Mouse (Mus musculus) left cerebral cortex, adult 2 months (tissue): Measurements from ENCODE around the gene Vdac2. TPM values are rescaled to one million over a fixed set of nuclear protein-coding genes. Genes with fewer than 3 reads are reported as not detected.

Experiments used
- DNase-seq, 2 experiments: peaks; one replicate each; pipeline ENCODE4 v3.0.0; 2021 to 2022; ENCODE audit warnings: low spot score in 2 of 2, mixed read lengths in 1 of 2; ENCODE audit errors: extremely low spot score in 1 of 2
- H3K27ac ChIP-seq: fragments of 200-600 bp; 2 replicates; pipeline ENCODE4 v1.8.1; 2022
- H3K4me3 ChIP-seq: fragments of 200-600 bp; 2 replicates; pipeline ENCODE4 v1.8.1; 2022
- CTCF ChIP-seq: fragments of 200-600 bp; IDR thresholded peaks from 2 replicates; pipeline ENCODE4 v1.8.1; 2022; ENCODE audit warnings: antibody characterized with exemption, mild to moderate bottlenecking, moderate library complexity
- intact Hi-C: fragments of 180-260 bp; cut with DNase I; formaldehyde crosslinking; loops from one replicate; pipeline ENCODE4 v1.15.1; 2025
- total RNA-seq, 2 experiments: library from RNA; stranded (reverse); gene quantifications; 2 replicates each; pipeline ENCODE4 v1.2.3; 2021

Vdac2 gene
- total RNA-seq, 2 experiments from 2014 or later: 201 to 230 TPM

GRCm38 (mm10) chr14:21822307-21822706 lies 2.7 kb upstream of the Vdac2 start:
- intact Hi-C loops: no loop called here
- DNase-seq: no peak
- Histone ChIP-seq H3K27ac (no peak overlapping the region), H3K4me3 (no peak overlapping the region)
- no peak; the same call in 1 of the 2 replicates for TF ChIP-seq CTCF

DNA sequence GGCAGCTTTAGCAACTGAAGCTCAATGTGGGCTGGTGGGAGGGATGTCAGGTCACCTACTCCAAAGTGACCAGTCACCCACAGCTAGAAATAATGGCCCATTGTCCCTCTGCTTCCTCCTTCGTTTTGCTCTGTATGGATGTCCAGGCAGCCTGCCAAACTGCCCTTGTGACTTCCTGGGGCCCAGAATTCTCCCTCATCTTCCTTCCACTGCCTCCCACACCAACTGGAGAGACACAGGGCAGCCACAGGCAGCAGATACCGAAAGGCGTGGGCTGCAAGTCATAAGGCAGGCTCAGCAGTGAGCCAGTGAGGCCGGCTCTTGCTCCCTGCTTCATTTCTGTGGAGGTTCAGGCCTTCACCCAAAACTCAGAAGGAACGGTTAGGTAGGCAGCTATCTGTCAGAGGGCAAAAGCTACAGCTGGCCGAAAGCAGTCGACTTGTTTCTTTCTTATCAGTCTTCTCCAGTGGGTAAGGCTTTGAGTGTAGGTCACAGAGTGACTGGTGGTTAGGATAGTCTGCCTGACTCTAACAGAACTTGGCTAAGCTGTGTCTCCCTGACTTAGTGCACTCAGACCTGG lies 2.2 kb upstream of the Vdac2 start:
- H3K27ac ChIP-seq: peak overlapping the region; percentile 78
- TF ChIP-seq CTCF: no peak
- intact Hi-C loops: no loop called here
- DNase-seq: peak; percentile 59 to 71
- H3K4me3 ChIP-seq: no peak overlapping the region

DNA sequence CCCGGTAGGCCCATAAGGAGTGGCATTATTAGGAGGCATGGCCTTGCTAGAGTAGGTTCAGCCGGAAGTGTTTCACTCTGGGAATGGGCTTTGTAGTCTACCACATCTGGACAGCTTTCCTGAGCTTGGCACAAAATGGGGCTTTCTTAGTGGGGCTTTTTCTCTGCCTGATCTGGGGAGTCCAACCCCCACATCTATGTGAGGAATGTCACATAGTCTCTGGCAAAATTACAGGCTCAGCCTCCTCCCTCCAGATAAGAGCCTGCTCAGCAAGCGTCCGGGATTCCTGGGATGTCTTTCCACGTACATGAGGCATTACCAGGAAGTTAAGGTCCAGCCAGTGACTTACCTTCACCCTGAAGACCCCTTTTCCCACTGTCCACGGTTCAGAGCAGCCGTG lies 1.1 kb upstream of the Vdac2 start:
- TF ChIP-seq CTCF: no peak
- Histone ChIP-seq H3K27ac (no peak overlapping the region), H3K4me3 (no peak overlapping the region)
- intact Hi-C loops: no loop called here
- DNase-seq: no peak

DNA sequence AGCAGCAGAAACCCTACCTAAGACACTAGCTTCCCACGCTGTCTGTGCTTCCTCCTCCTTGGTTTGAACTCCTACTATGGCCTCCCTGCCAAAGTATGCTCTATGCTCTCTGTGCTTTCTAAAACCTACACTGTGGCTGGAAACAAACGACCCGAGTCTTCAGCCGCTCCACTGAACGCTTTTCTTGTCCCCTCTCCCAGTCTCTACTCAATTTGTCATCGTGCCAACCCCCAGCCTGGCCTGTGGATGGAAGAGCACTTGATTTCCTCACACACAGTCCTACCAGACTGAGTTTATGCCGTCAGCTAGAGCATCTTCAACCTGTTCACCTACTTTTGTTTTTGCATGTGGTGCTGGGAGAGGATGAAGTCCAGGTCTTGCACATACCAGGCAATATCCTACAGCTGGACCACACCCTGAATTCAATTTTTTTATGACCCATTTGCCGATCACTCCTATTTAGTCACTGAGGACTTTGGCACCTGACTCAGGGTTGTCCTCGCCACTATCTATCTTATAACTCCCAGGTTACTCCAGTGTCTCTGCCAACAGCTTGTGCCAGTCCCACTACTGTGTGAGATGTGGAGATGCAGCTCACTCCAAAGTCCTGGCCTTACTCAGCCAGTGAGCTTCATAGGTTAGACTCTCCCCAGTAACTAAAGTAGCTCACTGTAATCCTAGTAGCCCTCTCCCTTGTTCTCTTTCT lies 901 bp downstream of the Vdac2 start:
- intact Hi-C loops: loop anchor here (5.0 kb wide), 1 partner anchor 74 kb away; the partner anchor contains the start of genes Dusp13 and Samd8
- no peak for DNase-seq
- no peak for TF ChIP-seq CTCF
- Histone ChIP-seq H3K4me3 (no peak overlapping the region), H3K27ac (no peak overlapping the region)

GRCm38 (mm10) chr14:21830876-21831767 lies 6.1 kb downstream of the Vdac2 start:
- intact Hi-C loops: loop anchor here (1.0 to 5.0 kb wide), 2 partner anchors 17 to 694 kb away; partner anchors contain the start of gene Comtd1
- Histone ChIP-seq H3K27ac (peak overlapping the region; percentile 100), H3K4me3 (peak overlapping the region; percentile 82)
- no peak; the same call in 1 of the 2 replicates for TF ChIP-seq CTCF
- DNase-seq: peak; percentile 96

GRCm38 (mm10) chr14:21831830-21832403 lies 6.9 kb downstream of the Vdac2 start:
- intact Hi-C loops: loop anchor here (1.0 to 5.0 kb wide), 2 partner anchors 16 to 695 kb away; partner anchors contain the start of gene Comtd1
- peak overlapping the region; percentile 100 for H3K27ac ChIP-seq
- no peak for TF ChIP-seq CTCF
- peak overlapping the region; percentile 82 for H3K4me3 ChIP-seq
- no peak for DNase-seq

GRCm38 (mm10) chr14:21838336-21839017 lies 13.4 kb downstream of the Vdac2 start:
- intact Hi-C loops: no loop called here
- no peak for TF ChIP-seq CTCF
- H3K4me3 ChIP-seq: no peak overlapping the region
- no peak overlapping the region for H3K27ac ChIP-seq
- no peak for DNase-seq

DNA sequence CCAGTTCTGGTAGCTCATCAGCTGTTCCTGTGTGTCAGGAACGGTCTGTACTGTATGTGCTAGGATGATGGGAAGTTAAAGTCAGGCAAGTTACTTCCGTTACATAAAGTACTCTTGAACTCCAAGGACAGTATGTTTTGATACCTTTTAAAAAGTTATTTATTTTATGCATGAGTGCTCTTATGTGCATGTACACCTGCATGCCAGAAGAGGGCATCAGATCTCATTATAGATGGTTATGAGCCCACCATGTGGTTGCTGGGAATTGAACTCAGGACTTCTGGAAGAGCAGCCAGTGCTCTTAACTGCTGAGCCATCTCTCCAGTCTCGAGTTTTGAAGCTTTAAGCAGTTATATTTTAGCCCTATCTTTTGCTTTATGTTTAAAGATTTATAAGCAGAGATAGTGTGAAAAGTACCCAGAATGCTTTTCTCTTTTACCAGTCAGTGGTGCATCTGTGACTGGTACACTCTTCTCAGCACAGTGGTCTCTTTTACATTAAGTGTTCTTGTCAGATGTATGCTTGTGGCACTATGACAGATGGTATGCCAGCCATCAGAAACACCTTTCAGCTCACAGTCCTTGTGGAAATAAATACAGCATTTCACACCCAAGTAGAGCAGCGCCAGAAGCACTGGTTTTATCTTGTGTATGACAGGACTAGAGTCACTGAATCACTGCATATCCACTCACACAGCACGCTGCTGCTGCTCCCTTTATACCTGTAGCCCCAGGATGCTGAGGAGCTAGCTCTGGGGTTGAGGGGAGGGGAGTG lies 17.0 kb downstream of the Vdac2 start:
- intact Hi-C loops: loop anchor here (10.0 kb wide), 2 partner anchors 157 to 337 kb away; no protein-coding TSS in a partner anchor
- Histone ChIP-seq H3K4me3 (no peak overlapping the region), H3K27ac (no peak overlapping the region)
- no peak for DNase-seq
- peak; percentile 34 for TF ChIP-seq CTCF

GRCm38 (mm10) chr14:21843263-21843662 lies 18.2 kb downstream of the Vdac2 start:
- no peak for TF ChIP-seq CTCF
- DNase-seq: no peak
- intact Hi-C loops: loop anchor here (10.0 kb wide), 2 partner anchors 158 to 338 kb away; no protein-coding TSS in a partner anchor
- Histone ChIP-seq H3K27ac (no peak overlapping the region), H3K4me3 (no peak overlapping the region)

GRCm38 (mm10) chr14:21846827-21847380 lies 21.9 kb downstream of the Vdac2 start:
- TF ChIP-seq CTCF: no peak
- DNase-seq: no peak
- intact Hi-C loops: loop anchor here (5.0 to 10.0 kb wide), 4 partner anchors 95 to 725 kb away; partner anchors contain the start of genes Dusp13 and Samd8
- Histone ChIP-seq H3K4me3 (no peak overlapping the region; the same call in 1 of the 2 replicates), H3K27ac (no peak overlapping the region)
